Mouse (Mus musculus): ENCODE measurements around the gene Agk. TPM values are rescaled to one million over a fixed set of nuclear protein-coding genes. Genes with fewer than 3 reads are reported as not detected.
A peak's percentile ranks its signal among the peaks of the same experiment; 100 is the strongest.

Gene Agk
- polyA plus RNA-seq, 1 experiment from 2014 or later: 24.0 TPM

- DNase-seq (ENCODE audit: low spot score): no peak
- H3K9ac ChIP-seq (replicated peaks; ENCODE audit: low read depth): no peak overlapping the region
- 0 out of 2 replicates have a peak, but pooled peaks cover 2% of the 10 kb centered on the region for H3K36me3 ChIP-seq (ENCODE audit: insufficient read depth, low read length)
- ATAC-seq: no peak
- TF ChIP-seq CTCF (IDR thresholded peaks at IDR 0.05) (no peak), EP300 (IDR thresholded peaks at IDR 0.05) (no peak)
- H3K27me3 ChIP-seq (replicated peaks; ENCODE audit: insufficient read depth, low read length): no peaks in the 10 kb centered on the region
- no peak overlapping the region for H3K4me2 ChIP-seq (replicated peaks; ENCODE audit: low read depth, low read length)
- no peak overlapping the region for H3K27ac ChIP-seq (ENCODE audit: low read length)
- H3K4me3 ChIP-seq (ENCODE audit: low read depth, low read length): no peak overlapping the region
- H3K4me1 ChIP-seq (ENCODE audit: insufficient read depth, low read depth, low read length): no peaks in the 10 kb centered on the region
- WGBS: 71% methylated on average over 6 of the region's 6 CpGs
- H3K9me3 ChIP-seq (ENCODE audit: low read length): no peaks in the 10 kb centered on the region
These were observed 46.1 kb downstream of the Agk start for GRCm38 (mm10) chr6:40371031-40371430.

- ATAC-seq: peak; percentile 74
- H3K4me1 ChIP-seq (ENCODE audit: insufficient read depth, low read depth, low read length): no peaks in the 10 kb centered on the region
- H3K36me3 ChIP-seq (ENCODE audit: insufficient read depth, low read length): peaks cover 6% of the 10 kb centered on the region; the same call in 1 of the 2 replicates
- H3K4me3 ChIP-seq (ENCODE audit: low read depth, low read length): no peak overlapping the region
- no peaks in the 10 kb centered on the region for H3K9me3 ChIP-seq (ENCODE audit: low read length)
- TF ChIP-seq EP300 (IDR thresholded peaks at IDR 0.05) (0 out of 2 replicates have a peak, but pooled peaks have one; percentile 24), CTCF (IDR thresholded peaks at IDR 0.05) (no peak)
- 47% methylated on average over 3 of the region's 3 CpGs for WGBS
- no peaks in the 10 kb centered on the region for H3K27me3 ChIP-seq (replicated peaks; ENCODE audit: insufficient read depth, low read length)
- H3K27ac ChIP-seq (ENCODE audit: low read length): no peak overlapping the region
- no peak overlapping the region for H3K9ac ChIP-seq (replicated peaks; ENCODE audit: low read depth)
- H3K4me2 ChIP-seq (replicated peaks; ENCODE audit: low read depth, low read length): no peak overlapping the region
- peak; percentile 46 for DNase-seq (ENCODE audit: low spot score)
These were observed 55.2 kb downstream of the Agk start for GRCm38 (mm10) chr6:40380181-40380580.

- TF ChIP-seq CTCF (IDR thresholded peaks at IDR 0.05) (no peak), EP300 (IDR thresholded peaks at IDR 0.05) (no peak)
- no peaks in the 10 kb centered on the region for H3K9me3 ChIP-seq (ENCODE audit: low read length)
- H3K4me3 ChIP-seq (ENCODE audit: low read depth, low read length): no peak overlapping the region
- no peak for ATAC-seq
- no peak overlapping the region for H3K4me2 ChIP-seq (replicated peaks; ENCODE audit: low read depth, low read length)
- H3K36me3 ChIP-seq (ENCODE audit: insufficient read depth, low read length): peaks cover 6% of the 10 kb centered on the region; the same call in 1 of the 2 replicates
- H3K27ac ChIP-seq (ENCODE audit: low read length): no peak overlapping the region
- DNase-seq (ENCODE audit: low spot score): no peak
- H3K4me1 ChIP-seq (ENCODE audit: insufficient read depth, low read depth, low read length): no peaks in the 10 kb centered on the region
- no peaks in the 10 kb centered on the region for H3K27me3 ChIP-seq (replicated peaks; ENCODE audit: insufficient read depth, low read length)
- H3K9ac ChIP-seq (replicated peaks; ENCODE audit: low read depth): no peak overlapping the region
- WGBS: 83% methylated on average over 4 of the region's 4 CpGs
These were observed 56.9 kb downstream of the Agk start for GRCm38 (mm10) chr6:40381908-40382307.

GRCm38 (mm10) chr6:40385682-40386081, 60.7 kb downstream of the Agk start:
- no peak for DNase-seq (ENCODE audit: low spot score)
- 42% methylated on average over 3 of the region's 3 CpGs for WGBS
- no peak overlapping the region for H3K4me2 ChIP-seq (replicated peaks; ENCODE audit: low read depth, low read length)

GRCm38 (mm10) chr6:40388660-40389059, 63.7 kb downstream of the Agk start:
- Histone ChIP-seq H3K27me3 (replicated peaks; ENCODE audit: insufficient read depth, low read length) (no peaks in the 10 kb centered on the region), H3K4me2 (replicated peaks; ENCODE audit: low read depth, low read length) (no peak overlapping the region), H3K9ac (replicated peaks; ENCODE audit: low read depth) (no peak overlapping the region), H3K36me3 (ENCODE audit: insufficient read depth, low read length) (0 out of 2 replicates have a peak, but pooled peaks cover 3% of the 10 kb centered on the region), H3K27ac (ENCODE audit: low read length) (no peak overlapping the region), H3K4me3 (ENCODE audit: low read depth, low read length) (no peak overlapping the region), H3K4me1 (ENCODE audit: insufficient read depth, low read depth, low read length) (no peaks in the 10 kb centered on the region), H3K9me3 (ENCODE audit: low read length) (no peaks in the 10 kb centered on the region)
- 67% methylated on average over 4 of the region's 4 CpGs for WGBS
- TF ChIP-seq CTCF (IDR thresholded peaks at IDR 0.05) (no peak), EP300 (IDR thresholded peaks at IDR 0.05) (no peak)
- DNase-seq (ENCODE audit: low spot score): no peak
- ATAC-seq: no peak

More at GRCm38 (mm10) chr6:40385682-40386081, 60.7 kb downstream of the Agk start:
- H3K27ac ChIP-seq (ENCODE audit: low read length): no peak overlapping the region
- H3K9ac ChIP-seq (replicated peaks; ENCODE audit: low read depth): no peak overlapping the region
- no peak for TF ChIP-seq CTCF (IDR thresholded peaks at IDR 0.05)
- no peak for TF ChIP-seq EP300 (IDR thresholded peaks at IDR 0.05)
- no peak overlapping the region for H3K4me3 ChIP-seq (ENCODE audit: low read depth, low read length)
- H3K9me3 ChIP-seq (ENCODE audit: low read length): no peaks in the 10 kb centered on the region
- ATAC-seq: no peak
- H3K4me1 ChIP-seq (ENCODE audit: insufficient read depth, low read depth, low read length): no peaks in the 10 kb centered on the region
- 0 out of 2 replicates have a peak, but pooled peaks cover 9% of the 10 kb centered on the region for H3K36me3 ChIP-seq (ENCODE audit: insufficient read depth, low read length)
- H3K27me3 ChIP-seq (replicated peaks; ENCODE audit: insufficient read depth, low read length): no peaks in the 10 kb centered on the region

GRCm38 (mm10) chr6:40390975-40391374, 66.0 kb downstream of the Agk start:
- H3K9me3 ChIP-seq (ENCODE audit: low read length): no peaks in the 10 kb centered on the region
- DNase-seq (ENCODE audit: low spot score) (no peak), ATAC-seq (no peak)
- no peak overlapping the region for H3K4me2 ChIP-seq (replicated peaks; ENCODE audit: low read depth, low read length)
- 0 out of 2 replicates have a peak, but pooled peaks cover 3% of the 10 kb centered on the region for H3K36me3 ChIP-seq (ENCODE audit: insufficient read depth, low read length)
- no peaks in the 10 kb centered on the region for H3K4me1 ChIP-seq (ENCODE audit: insufficient read depth, low read depth, low read length)
- H3K4me3 ChIP-seq (ENCODE audit: low read depth, low read length): no peak overlapping the region
- TF ChIP-seq CTCF (IDR thresholded peaks at IDR 0.05): peak; percentile 34
- no peak for TF ChIP-seq EP300 (IDR thresholded peaks at IDR 0.05)
- no peaks in the 10 kb centered on the region for H3K27me3 ChIP-seq (replicated peaks; ENCODE audit: insufficient read depth, low read length)
- 95% methylated on average over 1 of the region's 1 CpGs for WGBS
- no peak overlapping the region for H3K9ac ChIP-seq (replicated peaks; ENCODE audit: low read depth)
- H3K27ac ChIP-seq (ENCODE audit: low read length): no peak overlapping the region

GRCm38 (mm10) chr6:40393213-40393612, 68.2 kb downstream of the Agk start:
- Histone ChIP-seq H3K4me1 (ENCODE audit: insufficient read depth, low read depth, low read length) (no peaks in the 10 kb centered on the region), H3K27ac (ENCODE audit: low read length) (no peak overlapping the region), H3K9me3 (ENCODE audit: low read length) (no peaks in the 10 kb centered on the region), H3K27me3 (replicated peaks; ENCODE audit: insufficient read depth, low read length) (no peaks in the 10 kb centered on the region), H3K4me3 (ENCODE audit: low read depth, low read length) (no peak overlapping the region), H3K9ac (replicated peaks; ENCODE audit: low read depth) (no peak overlapping the region), H3K4me2 (replicated peaks; ENCODE audit: low read depth, low read length) (no peak overlapping the region), H3K36me3 (ENCODE audit: insufficient read depth, low read length) (0 out of 2 replicates have a peak, but pooled peaks cover 3% of the 10 kb centered on the region)
- ATAC-seq (peak; percentile 97), DNase-seq (ENCODE audit: low spot score) (peak; percentile 94)
- WGBS: 20% methylated on average over 3 of the region's 3 CpGs
- no peak for TF ChIP-seq EP300 (IDR thresholded peaks at IDR 0.05)
- TF ChIP-seq CTCF (IDR thresholded peaks at IDR 0.05): peak; percentile 93

Measured in lung, postnatal 0 days (tissue).